Mouse (Mus musculus): ENCODE measurements around the gene Naa15. TPM values are rescaled to one million over a fixed set of nuclear protein-coding genes. Genes with fewer than 3 reads are reported as not detected.

Naa15 gene
- polyA plus RNA-seq, 1 experiment: 0.77 TPM

- no peak for TF ChIP-seq CTCF (IDR thresholded peaks at IDR 0.05; ENCODE audit: extremely low read depth, insufficient read length, insufficient replicate concordance, low read depth, low read length)
- no peak for TF ChIP-seq POLR2A (IDR thresholded peaks at IDR 0.05; ENCODE audit: low read depth, low read length)
- H3K27ac ChIP-seq (ENCODE audit: insufficient read depth, low read depth, low read length): no peak overlapping the region
- no peaks in the 10 kb centered on the region for H3K27me3 ChIP-seq (ENCODE audit: control insufficient read depth, insufficient read depth, low read length)
- no peak overlapping the region for H3K4me3 ChIP-seq (ENCODE audit: low read depth, low read length)
- H3K36me3 ChIP-seq (ENCODE audit: control insufficient read depth, insufficient read depth, low read length): no peaks in the 10 kb centered on the region
- H3K4me1 ChIP-seq (ENCODE audit: control insufficient read depth, insufficient read depth, insufficient read length, low read length): no peaks in the 10 kb centered on the region
- 83% methylated on average over 11 of the region's 11 CpGs for WGBS
These were observed 89.5 kb downstream of the Naa15 start for GRCm38 (mm10) chr3:51504385-51504952.

GRCm38 (mm10) chr3:51505465-51505864, 90.5 kb downstream of the Naa15 start:
- no peaks in the 10 kb centered on the region for H3K27me3 ChIP-seq (ENCODE audit: control insufficient read depth, insufficient read depth, low read length)
- H3K4me1 ChIP-seq (ENCODE audit: control insufficient read depth, insufficient read depth, insufficient read length, low read length): no peaks in the 10 kb centered on the region
- no peak overlapping the region for H3K27ac ChIP-seq (ENCODE audit: insufficient read depth, low read depth, low read length)
- H3K36me3 ChIP-seq (ENCODE audit: control insufficient read depth, insufficient read depth, low read length): no peaks in the 10 kb centered on the region
- WGBS: 72% methylated on average over 19 of the region's 19 CpGs
- H3K4me3 ChIP-seq (ENCODE audit: low read depth, low read length): no peak overlapping the region
- no peak for TF ChIP-seq CTCF (IDR thresholded peaks at IDR 0.05; ENCODE audit: extremely low read depth, insufficient read length, insufficient replicate concordance, low read depth, low read length)
- TF ChIP-seq POLR2A (IDR thresholded peaks at IDR 0.05; ENCODE audit: low read depth, low read length): no peak

GRCm38 (mm10) chr3:51510903-51511302, 96.0 kb downstream of the Naa15 start:
- no peak overlapping the region for H3K27ac ChIP-seq (ENCODE audit: insufficient read depth, low read depth, low read length)
- no peaks in the 10 kb centered on the region for H3K36me3 ChIP-seq (ENCODE audit: control insufficient read depth, insufficient read depth, low read length)
- peak overlapping the region; percentile 55 for H3K4me3 ChIP-seq (ENCODE audit: low read depth, low read length)
- no peaks in the 10 kb centered on the region for H3K27me3 ChIP-seq (ENCODE audit: control insufficient read depth, insufficient read depth, low read length)
- 5% methylated on average over 8 of the region's 8 CpGs for WGBS
- TF ChIP-seq CTCF (IDR thresholded peaks at IDR 0.05; ENCODE audit: extremely low read depth, insufficient read length, insufficient replicate concordance, low read depth, low read length): peak; percentile 88; the same call in 1 of the 2 replicates
- peak; percentile 16; the same call in 1 of the 2 replicates for TF ChIP-seq POLR2A (IDR thresholded peaks at IDR 0.05; ENCODE audit: low read depth, low read length)
- peaks cover 5% of the 10 kb centered on the region; the same call in 1 of the 2 replicates for H3K4me1 ChIP-seq (ENCODE audit: control insufficient read depth, insufficient read depth, insufficient read length, low read length)

GRCm38 (mm10) chr3:51511983-51512382, 97.0 kb downstream of the Naa15 start:
- Histone ChIP-seq H3K36me3 (ENCODE audit: control insufficient read depth, insufficient read depth, low read length) (no peaks in the 10 kb centered on the region), H3K4me3 (ENCODE audit: low read depth, low read length) (no peak overlapping the region), H3K27me3 (ENCODE audit: control insufficient read depth, insufficient read depth, low read length) (no peaks in the 10 kb centered on the region), H3K27ac (ENCODE audit: insufficient read depth, low read depth, low read length) (no peak overlapping the region), H3K4me1 (ENCODE audit: control insufficient read depth, insufficient read depth, insufficient read length, low read length) (peaks cover 10% of the 10 kb centered on the region; the same call in 1 of the 2 replicates)
- WGBS: 83% methylated on average over 5 of the region's 5 CpGs
- TF ChIP-seq POLR2A (IDR thresholded peaks at IDR 0.05; ENCODE audit: low read depth, low read length) (no peak), CTCF (IDR thresholded peaks at IDR 0.05; ENCODE audit: extremely low read depth, insufficient read length, insufficient replicate concordance, low read depth, low read length) (no peak)

GRCm38 (mm10) chr3:51517467-51517866, 102.5 kb downstream of the Naa15 start:
- TF ChIP-seq CTCF (IDR thresholded peaks at IDR 0.05; ENCODE audit: extremely low read depth, insufficient read length, insufficient replicate concordance, low read depth, low read length): no peak
- no peak for TF ChIP-seq POLR2A (IDR thresholded peaks at IDR 0.05; ENCODE audit: low read depth, low read length)
- H3K4me1 ChIP-seq (ENCODE audit: control insufficient read depth, insufficient read depth, insufficient read length, low read length): peaks cover 30% of the 10 kb centered on the region
- peak overlapping the region; percentile 100 for H3K27ac ChIP-seq (ENCODE audit: insufficient read depth, low read depth, low read length)
- H3K4me3 ChIP-seq (ENCODE audit: low read depth, low read length): no peak overlapping the region
- H3K36me3 ChIP-seq (ENCODE audit: control insufficient read depth, insufficient read depth, low read length): peaks cover 13% of the 10 kb centered on the region
- H3K27me3 ChIP-seq (ENCODE audit: control insufficient read depth, insufficient read depth, low read length): no peaks in the 10 kb centered on the region
- 30% methylated on average over 4 of the region's 4 CpGs for WGBS

GRCm38 (mm10) chr3:51517878-51518762, 103.2 kb downstream of the Naa15 start:
- WGBS: 28% methylated on average over 12 of the region's 12 CpGs
- Histone ChIP-seq H3K4me3 (ENCODE audit: low read depth, low read length) (peak overlapping the region; percentile 55), H3K4me1 (ENCODE audit: control insufficient read depth, insufficient read depth, insufficient read length, low read length) (peaks cover 30% of the 10 kb centered on the region), H3K27ac (ENCODE audit: insufficient read depth, low read depth, low read length) (peak overlapping the region; percentile 100), H3K27me3 (ENCODE audit: control insufficient read depth, insufficient read depth, low read length) (no peaks in the 10 kb centered on the region), H3K36me3 (ENCODE audit: control insufficient read depth, insufficient read depth, low read length) (peaks cover 18% of the 10 kb centered on the region)
- TF ChIP-seq CTCF (IDR thresholded peaks at IDR 0.05; ENCODE audit: extremely low read depth, insufficient read length, insufficient replicate concordance, low read depth, low read length) (no peak), POLR2A (IDR thresholded peaks at IDR 0.05; ENCODE audit: low read depth, low read length) (0 out of 2 replicates have a peak, but pooled peaks have one; percentile 48)

- Histone ChIP-seq H3K4me3 (ENCODE audit: low read depth, low read length) (peak overlapping the region; percentile 55), H3K36me3 (ENCODE audit: control insufficient read depth, insufficient read depth, low read length) (peaks cover 23% of the 10 kb centered on the region), H3K27ac (ENCODE audit: insufficient read depth, low read depth, low read length) (peak overlapping the region; percentile 98), H3K27me3 (ENCODE audit: control insufficient read depth, insufficient read depth, low read length) (no peaks in the 10 kb centered on the region), H3K4me1 (ENCODE audit: control insufficient read depth, insufficient read depth, insufficient read length, low read length) (peaks cover 30% of the 10 kb centered on the region)
- 24% methylated on average over 8 of the region's 8 CpGs for WGBS
- no peak for TF ChIP-seq CTCF (IDR thresholded peaks at IDR 0.05; ENCODE audit: extremely low read depth, insufficient read length, insufficient replicate concordance, low read depth, low read length)
- no peak for TF ChIP-seq POLR2A (IDR thresholded peaks at IDR 0.05; ENCODE audit: low read depth, low read length)
These were observed 103.8 kb downstream of the Naa15 start for GRCm38 (mm10) chr3:51518763-51519121.
